Mouse (Mus musculus): ENCODE results near the gene Lrrc1. TPM values are rescaled to one million over a fixed set of nuclear protein-coding genes. Genes with fewer than 3 reads are reported as not detected.

Lrrc1 gene
- total RNA-seq, 2 experiments from 2014 or later = 11.0 to 15.2 TPM

- ATAC-seq (replicated peaks; ENCODE audit: low FRiP score, low TSS enrichment, poor library complexity, severe bottlenecking) = peak; percentile 97
Measured at GRCm38 (mm10) chr9:77434965-77435364, 109.7 kb downstream of the Lrrc1 start.

- no peak for ATAC-seq (replicated peaks; ENCODE audit: low FRiP score, low TSS enrichment, poor library complexity, severe bottlenecking)
Measured at GRCm38 (mm10) chr9:77433476-77433875, 111.2 kb downstream of the Lrrc1 start.

DNA sequence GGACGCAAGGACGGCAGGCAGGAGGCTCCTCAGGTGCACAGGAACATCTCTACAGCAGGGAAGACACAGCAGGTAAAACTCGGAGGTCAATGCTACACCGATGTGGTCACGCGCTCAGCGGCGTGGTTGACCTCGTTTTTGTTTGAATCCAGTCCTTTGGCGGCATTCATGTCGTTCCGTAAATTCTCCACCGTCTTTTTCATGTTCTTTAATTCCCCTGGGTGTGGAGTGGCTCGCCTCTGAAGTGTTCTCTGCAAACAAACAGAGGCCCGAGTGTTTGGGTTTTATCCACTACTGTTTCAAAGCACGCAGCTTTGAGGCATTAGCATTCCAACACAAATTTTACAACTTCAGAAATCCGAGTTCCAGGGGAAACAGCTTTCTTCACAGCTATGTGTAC is 112.6 kb downstream of the Lrrc1 start:
- ATAC-seq (replicated peaks; ENCODE audit: low FRiP score, low TSS enrichment, poor library complexity, severe bottlenecking) = no peak

- ATAC-seq (replicated peaks; ENCODE audit: low FRiP score, low TSS enrichment, poor library complexity, severe bottlenecking) = no peak
Measured at GRCm38 (mm10) chr9:77430413-77431087, 114.1 kb downstream of the Lrrc1 start.

- ATAC-seq (replicated peaks; ENCODE audit: low FRiP score, low TSS enrichment, poor library complexity, severe bottlenecking) = no peak
Measured at GRCm38 (mm10) chr9:77429230-77430015, 115.2 kb downstream of the Lrrc1 start.

DNA sequence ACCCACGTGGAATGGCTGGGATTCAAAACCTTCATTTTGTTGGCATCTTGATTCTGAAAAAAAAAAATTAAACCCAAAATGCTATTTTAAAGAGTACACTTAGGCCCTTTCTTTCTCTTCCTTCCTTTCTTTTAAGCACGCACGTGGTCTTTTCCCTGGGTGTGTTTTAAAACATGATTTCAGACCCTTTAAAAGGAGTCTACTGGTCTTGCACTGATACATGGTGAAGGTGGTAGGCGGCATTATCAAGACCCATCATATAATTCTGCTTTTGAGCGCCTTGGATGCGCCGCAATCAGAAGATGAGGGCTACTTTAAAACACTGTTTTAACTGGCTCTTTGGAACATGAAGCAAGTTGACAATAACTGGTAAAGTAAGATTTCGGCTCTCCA is 115.9 kb downstream of the Lrrc1 start:
- ATAC-seq (replicated peaks; ENCODE audit: low FRiP score, low TSS enrichment, poor library complexity, severe bottlenecking) = no peak

DNA sequence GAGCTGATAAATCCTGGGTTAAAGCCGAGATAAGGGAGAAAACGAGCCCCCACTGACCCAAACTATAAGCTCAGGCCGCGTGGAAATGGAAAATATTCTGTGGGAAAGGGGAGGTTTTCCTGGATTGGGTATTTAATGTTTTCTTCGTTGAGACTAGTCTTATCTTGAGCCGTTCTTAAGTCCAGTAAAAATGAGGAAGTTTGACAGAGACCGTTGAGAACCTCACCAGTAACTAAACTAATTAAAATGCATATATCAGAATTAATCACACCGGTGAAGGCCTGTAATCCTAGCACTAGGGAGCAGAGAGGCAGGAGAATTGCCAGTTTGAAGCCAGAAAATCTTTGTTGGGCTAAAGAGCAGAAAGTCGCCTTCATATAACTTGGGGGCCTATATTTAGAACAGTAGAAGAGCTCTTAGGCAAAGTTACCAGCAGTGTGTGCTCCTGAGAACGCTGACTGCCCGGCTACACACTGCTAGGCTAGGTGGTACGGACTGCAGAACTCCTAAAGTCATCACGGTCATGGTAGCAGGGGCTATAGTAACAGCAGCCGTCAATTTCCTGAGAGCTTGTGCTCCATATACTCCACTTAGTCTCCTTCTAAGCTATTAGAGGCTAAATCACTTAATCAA is 116.4 kb downstream of the Lrrc1 start:
- no peak for ATAC-seq (replicated peaks; ENCODE audit: low FRiP score, low TSS enrichment, poor library complexity, severe bottlenecking)

DNA sequence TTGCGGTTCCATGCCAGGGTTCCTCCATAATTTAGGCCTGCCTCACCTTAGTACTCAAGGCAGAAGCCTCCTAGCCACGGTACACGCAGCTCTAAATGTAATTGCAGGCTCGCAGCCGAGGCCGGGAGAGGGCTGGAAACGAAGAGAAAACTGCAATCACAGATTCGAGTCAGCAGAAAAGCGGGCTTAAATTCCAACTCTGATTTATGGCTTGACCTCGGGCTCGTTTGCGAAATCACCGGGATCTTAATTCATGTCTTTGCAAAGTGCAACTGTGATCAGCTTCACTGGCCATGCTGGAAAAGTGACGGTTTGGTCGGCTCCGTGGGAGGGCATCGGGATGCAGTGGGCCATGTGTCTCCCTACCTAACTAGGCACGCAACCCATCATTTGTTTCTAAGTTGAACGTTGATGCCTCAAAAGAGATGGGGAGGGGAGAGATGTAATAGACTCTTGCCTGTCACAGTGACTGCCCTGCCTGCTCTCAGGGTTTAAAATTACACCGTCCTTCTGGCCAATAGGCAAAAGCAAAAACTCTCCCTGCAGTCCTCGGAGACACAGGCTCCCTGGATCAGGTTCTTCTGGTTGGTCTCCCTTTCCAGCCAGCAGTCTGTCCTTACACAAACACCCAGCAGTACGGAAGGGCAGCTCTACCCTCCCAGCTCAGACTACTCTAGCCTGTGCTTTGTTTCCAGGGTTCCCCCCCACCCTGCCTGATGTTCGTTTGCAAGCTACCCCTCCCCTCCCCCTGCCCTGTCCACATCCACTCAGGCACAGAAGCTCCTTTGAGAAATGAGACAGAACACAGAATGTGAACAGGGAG is 117.2 kb downstream of the Lrrc1 start:
- ATAC-seq (replicated peaks; ENCODE audit: low FRiP score, low TSS enrichment, poor library complexity, severe bottlenecking) = peak; percentile 31; the same call in 1 of the 2 replicates

DNA sequence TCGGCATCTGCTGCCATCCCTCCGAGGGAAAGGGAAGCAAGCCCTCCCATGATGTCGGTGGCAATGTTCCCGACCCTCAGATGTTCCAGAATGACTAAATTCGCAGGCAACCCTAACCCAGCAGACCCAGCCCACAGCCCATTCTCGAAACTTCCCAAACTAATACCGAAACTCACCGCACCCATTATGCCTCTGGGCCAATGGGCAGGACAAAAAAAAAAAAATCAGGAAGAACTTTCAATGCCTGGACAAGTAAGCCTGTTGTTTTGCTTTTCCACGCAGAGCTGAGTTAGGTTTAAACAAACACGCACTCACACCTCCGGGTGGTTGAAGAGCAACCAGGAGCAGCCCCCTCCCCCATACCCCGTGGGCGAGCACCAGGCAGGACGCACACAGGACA is 118.6 kb downstream of the Lrrc1 start:
- no peak for ATAC-seq (replicated peaks; ENCODE audit: low FRiP score, low TSS enrichment, poor library complexity, severe bottlenecking)

DNA sequence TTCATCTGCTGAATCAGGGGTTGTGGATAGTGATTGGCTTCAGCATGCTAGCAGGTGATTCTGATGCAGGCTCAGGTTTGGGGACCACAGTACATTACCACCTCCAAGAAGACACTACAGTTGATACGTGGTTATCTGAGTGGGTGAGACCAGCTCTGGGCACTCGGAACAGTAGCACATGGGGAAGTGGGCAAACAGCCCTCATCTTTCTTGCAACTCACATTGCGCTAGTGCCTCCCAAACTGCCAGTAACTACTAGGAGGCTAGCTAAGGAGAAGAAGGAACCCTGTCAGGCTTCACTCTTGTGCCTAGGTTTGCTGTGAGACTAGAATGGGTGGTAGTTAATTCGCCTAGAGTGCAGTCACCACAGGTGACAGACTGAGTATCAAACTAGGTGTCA is 119.1 kb downstream of the Lrrc1 start:
- no peak for ATAC-seq (replicated peaks; ENCODE audit: low FRiP score, low TSS enrichment, poor library complexity, severe bottlenecking)

- ATAC-seq (replicated peaks; ENCODE audit: low FRiP score, low TSS enrichment, poor library complexity, severe bottlenecking) = peak; percentile 83
Measured at GRCm38 (mm10) chr9:77420200-77420585, 124.5 kb downstream of the Lrrc1 start.

DNA sequence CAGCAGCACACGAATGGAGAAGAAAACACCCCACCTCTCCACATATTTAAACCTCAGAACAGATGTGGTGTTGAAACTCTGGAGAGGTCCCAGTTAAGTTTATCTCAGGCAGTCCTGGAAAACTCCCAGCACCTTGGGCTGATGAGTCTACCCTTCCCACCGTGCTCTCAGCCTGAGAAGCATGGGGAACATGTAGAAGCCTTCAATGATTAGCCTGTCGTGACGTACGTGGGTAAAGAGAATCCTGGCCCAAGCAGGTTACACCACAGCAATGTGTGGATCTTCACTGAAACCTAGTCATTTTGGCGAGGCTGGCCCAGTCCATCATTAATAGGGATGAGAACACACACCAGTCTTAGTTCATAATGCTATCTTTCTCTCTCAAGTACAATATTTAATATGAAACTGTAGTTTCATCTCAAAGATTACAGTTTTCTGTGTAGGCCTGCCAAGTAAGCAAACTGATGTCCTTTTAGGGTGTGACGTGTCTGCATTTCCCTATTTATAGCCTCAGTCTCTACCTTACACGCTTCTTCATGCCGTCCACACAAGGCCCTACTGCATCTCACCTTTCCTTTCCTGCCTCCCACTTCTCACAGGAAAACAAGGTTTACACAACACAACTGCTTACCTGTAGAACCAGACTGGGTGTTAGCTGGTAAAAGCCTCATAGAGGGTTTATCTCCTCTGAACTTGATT is 125.0 kb downstream of the Lrrc1 start:
- peak; percentile 64 for ATAC-seq (replicated peaks; ENCODE audit: low FRiP score, low TSS enrichment, poor library complexity, severe bottlenecking)

- no peak for ATAC-seq (replicated peaks; ENCODE audit: low FRiP score, low TSS enrichment, poor library complexity, severe bottlenecking)
Measured at GRCm38 (mm10) chr9:77418800-77419199, 125.9 kb downstream of the Lrrc1 start.

- no peak for ATAC-seq (replicated peaks; ENCODE audit: low FRiP score, low TSS enrichment, poor library complexity, severe bottlenecking)
Measured at GRCm38 (mm10) chr9:77416486-77416885, 128.2 kb downstream of the Lrrc1 start.

DNA sequence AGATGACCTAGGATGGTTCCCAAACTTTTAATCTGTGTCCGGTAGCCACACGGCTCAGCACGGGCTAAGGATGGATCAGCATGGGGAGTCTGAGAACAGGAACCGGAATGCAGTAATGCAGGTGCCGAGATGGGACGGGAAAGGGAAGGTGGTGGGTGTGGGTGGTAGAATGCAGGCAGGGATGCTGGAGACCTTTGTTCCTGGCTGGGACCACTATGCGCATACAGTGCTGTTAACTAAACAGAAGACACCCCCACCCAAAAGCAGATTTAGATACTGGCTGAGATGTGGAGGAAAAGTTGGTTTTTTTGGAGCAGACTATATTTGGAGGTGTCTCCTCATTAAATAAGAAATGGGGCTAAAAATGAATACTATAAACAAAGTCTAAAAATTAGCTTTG is 128.7 kb downstream of the Lrrc1 start:
- ATAC-seq (replicated peaks; ENCODE audit: low FRiP score, low TSS enrichment, poor library complexity, severe bottlenecking) = no peak

- no peak for ATAC-seq (replicated peaks; ENCODE audit: low FRiP score, low TSS enrichment, poor library complexity, severe bottlenecking)
Measured at GRCm38 (mm10) chr9:77411830-77412425, 132.7 kb downstream of the Lrrc1 start.

- ATAC-seq (replicated peaks; ENCODE audit: low FRiP score, low TSS enrichment, poor library complexity, severe bottlenecking) = no peak
Measured at GRCm38 (mm10) chr9:77410968-77411367, 133.7 kb downstream of the Lrrc1 start.

DNA sequence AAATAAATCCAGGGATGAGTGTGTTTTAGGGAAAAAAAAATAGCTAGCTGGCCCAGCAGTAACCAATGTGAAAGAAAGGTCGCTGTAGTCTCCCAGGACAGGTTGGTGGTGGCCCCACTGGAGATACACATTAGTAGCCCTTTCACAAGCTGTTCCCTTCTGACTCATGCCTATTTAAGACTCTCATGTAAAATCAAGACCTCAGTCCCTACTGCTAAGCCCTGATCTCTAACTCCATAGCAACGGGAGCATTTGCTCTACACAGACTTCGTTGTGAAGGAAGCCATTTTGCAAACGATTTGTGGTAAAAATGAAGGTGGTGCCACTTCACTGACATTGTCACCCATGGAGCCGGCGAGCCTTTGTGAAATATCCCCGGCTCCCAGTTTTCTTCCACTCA is 134.1 kb downstream of the Lrrc1 start:
- ATAC-seq (replicated peaks; ENCODE audit: low FRiP score, low TSS enrichment, poor library complexity, severe bottlenecking) = no peak

DNA sequence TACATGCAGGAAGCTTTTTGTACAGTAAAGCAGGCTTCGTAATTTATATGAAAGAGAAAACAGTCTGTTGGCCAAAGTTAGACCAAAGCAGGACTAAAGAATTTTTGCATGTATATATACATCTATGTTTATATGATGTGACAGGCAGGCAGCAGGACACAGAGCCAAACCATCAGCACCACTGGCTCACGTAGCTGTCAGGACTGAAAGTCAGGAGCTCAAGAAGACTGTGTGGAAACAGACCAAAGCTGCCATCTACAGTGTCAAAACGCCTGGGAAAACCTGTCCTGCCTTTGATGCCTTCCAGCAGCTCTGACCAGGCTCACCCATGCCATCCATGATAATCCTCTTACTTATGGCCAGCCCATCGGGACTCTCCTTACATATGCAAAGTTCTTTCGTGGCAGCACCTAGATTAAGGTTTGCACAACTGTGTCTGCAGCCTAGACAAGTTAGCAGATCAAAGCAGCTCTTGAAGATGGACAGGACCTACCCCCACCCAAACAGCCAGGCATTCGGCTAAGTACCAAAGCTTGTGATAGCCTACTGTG is 136.5 kb downstream of the Lrrc1 start:
- no peak for ATAC-seq (replicated peaks; ENCODE audit: low FRiP score, low TSS enrichment, poor library complexity, severe bottlenecking)
